Mouse (Mus musculus) liver, embryonic 11.5 days (tissue): ENCODE results near the gene Aspn. TPM values are rescaled to one million over a fixed set of nuclear protein-coding genes. Genes with fewer than 3 reads are reported as not detected.
"Not testable (repeated sequence)": the region's sequence is repeated elsewhere in the genome, so short reads cannot be mapped to it uniquely, and the experiment has no call there.

Experiments
- ATAC-seq: fragments of 200-750 bp; cut with Nextera tagmentation; replicated peaks from 2 replicates; pipeline ENCODE4 v1.8.0; 2017; ENCODE audit warnings: moderate number of reproducible peaks, mild to moderate bottlenecking, moderate TSS enrichment, moderate library complexity; ENCODE audit not compliant: low FRiP score
- DNase-seq: peaks from one replicate; pipeline ENCODE4 v3.0.0-alpha.2; 2017; ENCODE audit warnings: low spot score
- H3K27ac ChIP-seq: fragments of 300-500 bp; sonication (generic); 2 replicates; pipeline ENCODE4 v1.5.1; 2014; ENCODE audit warnings: mild to moderate bottlenecking, low read depth, low read length, control low read depth
- H3K27me3 ChIP-seq: fragments of 300-500 bp; sonication (generic); replicated peaks from 2 replicates; pipeline ENCODE4 v1.6.1; 2014; ENCODE audit warnings: low read length, mixed read lengths; ENCODE audit not compliant: control insufficient read depth, insufficient read depth
- H3K36me3 ChIP-seq: fragments of 300-500 bp; sonication (generic); 2 replicates; pipeline ENCODE4 v1.6.1; 2014; ENCODE audit warnings: mild to moderate bottlenecking, low read length, moderate library complexity, mixed read lengths; ENCODE audit not compliant: control insufficient read depth, insufficient read depth
- H3K4me1 ChIP-seq: fragments of 300-500 bp; sonication (generic); replicated peaks from 2 replicates; pipeline ENCODE4 v1.6.1; 2014; ENCODE audit warnings: low read length, mixed read lengths; ENCODE audit not compliant: control insufficient read depth, insufficient read depth
- H3K4me2 ChIP-seq: fragments of 300-500 bp; sonication (generic); 2 replicates; pipeline ENCODE4 v1.6.1; 2014; ENCODE audit warnings: mild to moderate bottlenecking, control low read depth, moderate library complexity
- H3K4me3 ChIP-seq: fragments of 300-500 bp; sonication (generic); 2 replicates; pipeline ENCODE4 v1.5.1; 2014; ENCODE audit warnings: low read depth, low read length, control low read depth
- H3K9ac ChIP-seq: fragments of 300-500 bp; sonication (generic); 2 replicates; pipeline ENCODE4 v1.6.1; 2014; ENCODE audit warnings: low read depth, low read length, control low read depth
- H3K9me3 ChIP-seq: fragments of 300-500 bp; sonication (generic); 2 replicates; pipeline ENCODE4 v1.6.1; 2016; ENCODE audit warnings: low read length, inconsistent platforms, mixed read lengths; ENCODE audit not compliant: control insufficient read depth
- WGBS: fragments of 180-500 bp; shearing (Covaris S2); extraction: QIAGEN DNeasy Blood & Tissue Kit; methylation state at CpG from one replicate; pipeline ENCODE4 v1.1.7; 2014; 5-methylcytosine and 5-hydroxymethylcytosine counted together
- polyA plus RNA-seq: library from polyadenylated mRNA; unstranded; fragments of >200 nt; fragmentation: Nextera tagmentation; extraction: Ambion mirVana; gene quantifications from 2 replicates; pipeline ENCODE4 v1.2.1, GENCODE M21; 2014

The Aspn gene
- polyA plus RNA-seq, 1 experiment from 2014 or later = 0.45 TPM

DNA sequence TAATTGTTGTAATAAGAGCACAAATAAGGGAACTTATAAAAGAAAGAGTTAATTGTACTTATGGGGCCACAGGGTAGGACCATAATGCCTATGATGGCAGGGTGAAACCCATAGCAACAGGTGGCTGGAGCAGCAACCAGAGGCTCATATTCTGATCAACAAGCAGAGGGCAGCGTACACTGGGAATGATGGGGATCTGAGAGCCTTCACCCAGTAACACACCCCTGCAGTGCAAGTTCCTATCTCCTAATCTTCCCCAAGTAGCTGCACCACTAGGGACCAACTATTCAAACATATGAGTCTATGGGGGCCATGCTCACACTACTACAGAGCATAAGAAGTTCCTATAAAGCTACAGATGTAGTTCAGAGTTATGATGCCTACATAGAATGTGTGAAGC is 20.1 kb downstream of the Aspn start:
- Histone ChIP-seq H3K27me3 (no peaks in the 10 kb centered on the region), H3K9ac (no peak overlapping the region), H3K36me3 (no peaks in the 10 kb centered on the region), H3K4me2 (no peak overlapping the region), H3K4me3 (no peak overlapping the region), H3K4me1 (peaks cover 4% of the 10 kb centered on the region; the same call in 1 of the 2 replicates), H3K9me3 (no peaks in the 10 kb centered on the region), H3K27ac (no peak overlapping the region)
- ATAC-seq (peak; percentile 58), DNase-seq (no peak)
- WGBS = 72% methylated on average over 1 of the region's 1 CpGs

GRCm38 (mm10) chr13:49570371-49570770 is 26.1 kb downstream of the Aspn start:
- ATAC-seq = peak; percentile 81
- Histone ChIP-seq H3K4me3 (no peak overlapping the region), H3K4me2 (peak overlapping the region; percentile 37; the same call in 1 of the 2 replicates), H3K27me3 (no peaks in the 10 kb centered on the region), H3K4me1 (peaks cover 15% of the 10 kb centered on the region), H3K9ac (no peak overlapping the region), H3K9me3 (no peaks in the 10 kb centered on the region), H3K36me3 (no peaks in the 10 kb centered on the region), H3K27ac (peak overlapping the region; percentile 70)
- no peak for DNase-seq
- whole genome bisulfite sequencing = 57% methylated on average over 3 of the region's 3 CpGs

DNA sequence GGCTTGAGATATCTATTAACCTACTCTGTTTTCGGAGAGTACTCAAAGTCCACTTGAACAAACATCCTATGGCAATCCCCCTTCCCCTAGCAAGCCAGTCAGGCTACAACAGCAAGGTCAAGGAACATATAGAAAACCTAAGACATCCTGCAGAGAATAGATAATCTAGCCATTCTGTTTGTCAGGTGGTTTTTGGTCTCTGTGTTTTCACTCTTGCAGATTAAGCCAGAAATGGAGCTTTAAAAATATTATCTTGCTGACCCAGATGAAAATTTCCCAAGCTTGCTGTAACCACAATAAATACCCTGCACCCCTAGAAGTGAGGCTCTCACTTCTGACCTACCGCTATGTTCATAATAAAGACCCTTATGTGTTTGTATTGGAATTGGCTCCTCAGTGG is 27.2 kb downstream of the Aspn start:
- Histone ChIP-seq H3K4me2 (peak overlapping the region; percentile 38), H3K27me3 (no peaks in the 10 kb centered on the region), H3K27ac (peak overlapping the region; percentile 70), H3K9ac (no peak overlapping the region), H3K9me3 (no peaks in the 10 kb centered on the region), H3K36me3 (no peaks in the 10 kb centered on the region), H3K4me3 (no peak overlapping the region), H3K4me1 (peaks cover 15% of the 10 kb centered on the region)
- peak; percentile 85 for ATAC-seq
- no peak for DNase-seq
- WGBS = 53% methylated on average over 2 of the region's 2 CpGs

GRCm38 (mm10) chr13:49581541-49582530 is 37.6 kb downstream of the Aspn start, which contains the start of gene Omd:
Gene Omd, plus strand, starts transcription at chr13:49582462.
- Histone ChIP-seq H3K27ac (no peak within 1 kb of the TSS), H3K4me2 (no peak within 1 kb of the TSS), H3K4me3 (no peak within 1 kb of the TSS), H3K36me3 (no peaks in the 10 kb centered on the region), H3K9me3 (no peaks in the 10 kb centered on the region), H3K9ac (no peak within 1 kb of the TSS), H3K27me3 (no peaks in the 10 kb centered on the region), H3K4me1 (no peaks in the 10 kb centered on the region)
- no peak for DNase-seq
- no peak for ATAC-seq
- WGBS = 67% methylated on average over 8 of the region's 8 CpGs

GRCm38 (mm10) chr13:49583859-49584258 is 39.6 kb downstream of the Aspn start:
- no peaks in the 10 kb centered on the region for H3K4me1 ChIP-seq
- DNase-seq (no peak), ATAC-seq (no peak)
- no peak overlapping the region for H3K27ac ChIP-seq
- H3K9me3 ChIP-seq = no peaks in the 10 kb centered on the region
- no peak overlapping the region for H3K4me3 ChIP-seq
- no peak overlapping the region for H3K4me2 ChIP-seq
- no peaks in the 10 kb centered on the region for H3K36me3 ChIP-seq
- no peak overlapping the region for H3K9ac ChIP-seq
- H3K27me3 ChIP-seq = no peaks in the 10 kb centered on the region

DNA sequence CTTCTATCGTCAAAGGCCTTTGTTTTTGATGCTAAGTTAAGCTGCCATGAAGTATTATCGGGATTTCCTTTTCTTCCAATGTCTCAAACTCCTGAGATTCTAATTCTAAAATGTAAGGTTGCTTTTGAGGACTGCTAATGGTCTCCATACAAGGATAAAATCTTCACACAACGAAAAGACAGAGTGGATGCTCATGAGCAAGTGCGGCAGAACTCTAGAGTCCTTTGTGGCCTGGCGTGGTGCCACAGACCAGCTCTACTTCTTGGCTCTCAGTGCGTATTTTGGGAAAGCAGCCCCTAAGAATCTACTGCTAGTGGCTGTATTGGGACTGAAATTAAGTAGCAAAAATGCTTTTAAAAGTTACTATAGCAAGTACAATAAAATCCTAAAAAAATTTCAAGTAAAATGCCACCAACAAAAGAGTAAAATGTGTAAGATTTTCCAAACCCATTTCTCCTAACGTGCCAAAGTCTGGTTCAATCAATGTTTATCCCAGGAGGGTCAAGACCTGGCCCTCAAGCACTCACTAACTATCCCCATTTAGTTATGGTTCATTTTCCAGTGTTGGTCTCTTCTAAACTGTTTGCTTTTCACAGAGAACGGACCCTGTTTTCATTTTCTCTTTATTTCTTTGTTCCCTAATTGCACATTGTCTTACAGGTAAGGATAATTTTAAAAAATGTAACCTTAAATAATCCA is 40.2 kb downstream of the Aspn start:
- no peaks in the 10 kb centered on the region for H3K27me3 ChIP-seq
- H3K9ac ChIP-seq = no peak overlapping the region
- no peak for DNase-seq
- H3K4me3 ChIP-seq = no peak overlapping the region
- no peaks in the 10 kb centered on the region for H3K36me3 ChIP-seq
- 86% methylated on average over 8 of the region's 8 CpGs for WGBS
- H3K4me1 ChIP-seq = no peaks in the 10 kb centered on the region
- H3K9me3 ChIP-seq = no peaks in the 10 kb centered on the region
- H3K4me2 ChIP-seq = no peak overlapping the region
- ATAC-seq = no peak
- no peak overlapping the region for H3K27ac ChIP-seq

GRCm38 (mm10) chr13:49586062-49586461 is 41.8 kb downstream of the Aspn start:
- no peak for ATAC-seq
- Histone ChIP-seq H3K27ac (no peak overlapping the region), H3K9me3 (no peaks in the 10 kb centered on the region), H3K36me3 (no peaks in the 10 kb centered on the region), H3K4me3 (no peak overlapping the region), H3K4me2 (no peak overlapping the region), H3K27me3 (no peaks in the 10 kb centered on the region), H3K9ac (no peak overlapping the region), H3K4me1 (no peaks in the 10 kb centered on the region)
- WGBS = 93% methylated on average over 6 of the region's 6 CpGs
- no peak for DNase-seq

- not testable (repeated sequence) for ATAC-seq, H3K4me1 ChIP-seq, H3K27me3 ChIP-seq, H3K27ac ChIP-seq, H3K9me3 ChIP-seq, H3K4me2 ChIP-seq, H3K4me3 ChIP-seq, DNase-seq, H3K36me3 ChIP-seq, H3K9ac ChIP-seq
- WGBS = 85% methylated on average over 2 of the region's 2 CpGs
Measured at GRCm38 (mm10) chr13:49602541-49602940, 58.3 kb downstream of the Aspn start.
